Mouse (Mus musculus) embryonic stem cell, embryonic (primary cell): Measurements from ENCODE around the gene Armc2.
"Not testable (repeated sequence)": the region's sequence is repeated elsewhere in the genome, so short reads cannot be mapped to it uniquely, and the experiment has no call there.

Experiments used
- CTCF ChIA-PET, 4 experiments: fragments of 300-600 bp in 2 of 4; fragments of 350-600 bp in 2 of 4; sonication (Branson Sonifier 250); formaldehyde crosslinking; loops; one replicate each; lab custom pipeline; 2022; ENCODE audit warnings: inconsistent platforms in 2 of 4; lab: Charles Lee
- POLR2A ChIA-PET, 4 experiments: fragments of 300-600 bp in 2 of 4; fragments of 350-600 bp in 2 of 4; sonication (Branson Sonifier 250); formaldehyde crosslinking; loops; one replicate each; lab custom pipeline; 2022; ENCODE audit warnings: antibody characterized with exemption in 4 of 4, inconsistent platforms in 1 of 4; lab: Charles Lee

Gene Armc2

DNA sequence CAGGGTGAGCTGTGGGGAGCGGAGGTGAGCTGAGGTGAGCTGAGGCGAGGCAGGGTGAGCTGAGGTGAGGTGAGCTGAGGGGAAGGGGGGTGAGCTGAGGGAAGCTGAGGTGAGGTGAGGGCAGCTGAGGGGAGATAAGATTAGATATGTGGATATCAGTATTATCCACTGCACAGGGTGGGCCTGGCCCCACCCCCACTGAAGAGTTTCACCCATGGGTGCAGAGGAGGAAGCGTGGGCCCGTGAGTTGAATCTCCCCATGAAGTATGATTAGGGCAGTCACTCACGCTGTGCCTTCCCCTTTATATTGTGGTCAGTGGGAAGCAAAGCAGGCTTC lies 64.7 kb downstream of the Armc2 start:
- POLR2A ChIA-PET = interaction anchor here in 1 of 4 experiments (1.4 to 1.6 kb wide), 2 partner anchors 18 to 75 kb away, joined by 3 read pairs; no protein-coding TSS in a partner anchor
- CTCF ChIA-PET = no interaction called here

DNA sequence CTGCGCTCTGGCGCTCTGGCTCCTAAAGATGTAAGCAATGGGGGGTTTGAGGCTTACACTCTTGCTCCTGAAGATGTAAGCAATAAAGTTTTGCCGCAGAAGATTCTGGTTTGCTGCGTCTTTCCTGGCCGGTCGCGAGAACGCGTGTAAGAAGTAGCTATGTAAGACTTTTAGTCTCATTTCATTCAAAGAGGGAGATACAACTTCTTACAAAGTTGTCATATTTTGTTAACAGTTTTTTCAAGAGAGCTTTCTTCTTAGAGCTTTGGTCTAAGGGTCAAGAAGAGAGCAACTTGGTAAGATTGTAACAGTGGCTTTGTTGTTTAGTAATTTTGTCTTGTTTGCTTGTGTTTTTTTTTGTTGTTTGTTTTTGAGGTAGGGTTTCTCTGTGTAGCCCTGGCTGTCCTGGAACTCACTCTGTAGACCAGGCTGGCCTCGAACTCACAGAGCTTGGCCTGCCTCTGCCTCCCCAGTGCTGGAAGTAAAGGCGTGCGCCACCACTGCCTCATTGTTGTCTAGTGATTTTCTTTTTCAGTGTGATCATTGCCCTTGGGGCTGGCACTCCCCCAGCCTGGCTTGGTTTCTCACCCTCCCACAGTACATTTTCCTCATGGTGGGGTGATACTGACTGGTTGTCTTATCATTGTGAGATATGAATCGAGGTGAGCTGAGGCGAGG lies 65.3 kb downstream of the Armc2 start:
- POLR2A ChIA-PET = interaction anchor here in 2 of 4 experiments (0.8 to 1.6 kb wide), 2 partner anchors 74 to 114 kb away, joined by 3 read pairs; no protein-coding TSS in a partner anchor
- CTCF ChIA-PET = no interaction called here

DNA sequence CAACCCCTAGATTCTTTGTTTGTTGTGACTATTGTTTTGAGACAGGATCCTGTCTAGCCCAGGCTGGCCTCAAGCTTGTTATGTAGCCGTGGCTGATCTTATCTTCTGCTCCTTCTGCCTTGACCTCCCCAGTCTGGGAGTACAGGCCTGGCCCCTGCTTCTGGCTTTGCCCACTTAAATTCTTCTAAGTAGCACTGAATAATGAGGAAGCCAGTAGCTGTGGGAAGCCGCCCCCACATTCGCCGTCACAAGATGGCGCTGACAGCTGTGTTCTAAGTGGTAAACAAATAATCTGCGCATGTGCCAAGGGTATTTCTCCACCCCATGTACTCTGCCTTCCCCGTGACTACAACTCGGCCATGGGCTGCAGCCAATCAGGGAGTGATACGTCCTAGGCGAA lies 65.9 kb downstream of the Armc2 start:
- POLR2A ChIA-PET = interaction anchor here in 2 of 4 experiments (0.8 to 1.8 kb wide), 4 partner anchors 10 to 381 kb away, joined by 3 to 8 read pairs (median 3); no protein-coding TSS in a partner anchor
- CTCF ChIA-PET = not testable (repeated sequence)

DNA sequence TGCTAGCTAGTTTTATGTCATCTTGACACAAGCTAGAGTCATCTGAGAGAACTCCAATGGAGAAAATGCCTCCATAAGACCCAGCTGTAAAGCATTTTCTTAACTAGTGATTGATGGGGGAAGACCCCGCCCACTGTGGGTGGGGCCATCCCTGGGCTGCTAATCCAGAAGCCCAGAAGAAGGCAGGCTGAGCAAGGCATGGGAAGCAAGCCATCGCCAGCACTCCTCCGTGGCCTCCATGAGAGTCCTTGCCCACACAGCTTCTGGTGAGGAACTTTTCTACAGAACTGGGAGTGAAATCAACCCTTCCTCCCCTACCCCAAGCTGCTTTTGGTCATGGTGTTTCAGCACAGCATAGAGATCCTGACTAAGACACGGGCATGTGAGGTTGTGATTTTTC lies 79.2 kb downstream of the Armc2 start:
- ChIA-PET CTCF (interaction anchor here in 1 of 4 experiments (0.9 kb wide), 1 partner anchor 21 kb away, joined by 3 read pairs; no protein-coding TSS in a partner anchor), POLR2A (interaction anchor here in 2 of 4 experiments (0.6 to 1.2 kb wide), 3 partner anchors 12 to 227 kb away, joined by 3 to 5 read pairs (median 4); no protein-coding TSS in a partner anchor)

DNA sequence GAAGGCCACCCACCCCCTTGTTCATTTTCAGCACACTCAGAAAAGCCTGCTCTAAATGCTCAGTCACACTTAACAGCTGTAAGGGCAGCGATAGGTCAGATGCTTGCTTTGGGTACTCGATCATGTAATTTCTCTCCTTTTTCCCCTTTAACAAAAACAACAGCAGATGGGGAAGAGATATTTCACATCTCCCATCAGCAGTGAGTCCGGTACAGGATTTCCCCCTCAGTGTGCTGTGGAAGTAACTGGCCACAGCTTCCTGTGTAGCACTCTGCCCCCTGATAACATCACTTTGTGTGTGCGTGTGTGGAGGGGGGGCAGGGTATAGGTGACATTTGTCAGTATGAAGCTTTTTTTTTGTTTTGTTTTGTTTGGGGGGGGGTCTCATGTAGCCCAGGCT lies 81.1 kb downstream of the Armc2 start:
- ChIA-PET CTCF (interaction anchor here in 1 of 4 experiments (0.6 kb wide), 1 partner anchor 23 kb away, joined by 3 read pairs; no protein-coding TSS in a partner anchor), POLR2A (interaction anchor here in 1 of 4 experiments (0.7 kb wide), 1 partner anchor 865 kb away, joined by 3 read pairs; the partner anchor contains the start of gene Gpr6)

DNA sequence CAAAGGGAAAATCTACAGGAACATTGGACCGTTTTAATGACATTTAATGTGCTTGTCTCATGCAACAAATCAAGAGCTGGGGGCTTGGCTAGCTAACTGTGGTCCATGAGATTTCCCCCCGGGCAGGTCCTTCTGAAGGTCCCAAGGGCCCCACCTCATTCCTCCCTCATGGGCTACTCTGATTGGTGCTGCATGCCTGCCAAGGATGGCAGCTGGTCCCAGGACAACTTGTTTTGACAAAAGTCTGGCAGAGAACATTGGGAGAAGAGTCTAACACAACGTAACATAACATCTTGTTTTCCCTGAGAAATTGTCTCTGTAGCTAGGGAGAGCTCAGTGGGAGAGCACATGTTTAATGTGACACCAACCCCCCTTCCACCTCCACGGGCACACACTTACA lies 82.1 kb downstream of the Armc2 start:
- ChIA-PET CTCF (interaction anchor here in 1 of 4 experiments (0.6 kb wide), 1 partner anchor 95 kb away, joined by 8 read pairs; no protein-coding TSS in a partner anchor), POLR2A (interaction anchor here in 2 of 4 experiments (0.5 to 1.0 kb wide), 2 partner anchors 18 to 101 kb away, joined by 3 read pairs; no protein-coding TSS in a partner anchor)

DNA sequence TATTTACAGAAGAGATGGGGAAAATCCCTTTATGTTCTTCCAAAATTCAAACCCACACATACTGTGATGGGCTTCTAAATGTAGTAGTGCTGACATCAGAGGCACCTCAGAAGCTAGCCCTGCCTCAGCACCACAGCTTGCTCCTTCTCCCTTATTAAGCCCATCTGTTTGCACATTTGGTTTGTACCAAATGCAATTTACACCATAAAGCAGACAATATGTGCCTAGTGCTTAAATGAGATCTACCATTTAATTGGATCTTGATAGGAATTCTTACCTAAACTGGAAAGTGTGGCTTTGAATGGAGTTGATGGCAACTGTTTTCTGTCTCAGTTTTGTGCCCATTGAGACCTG lies 82.8 kb downstream of the Armc2 start:
- ChIA-PET POLR2A (interaction anchor here in 2 of 4 experiments (0.8 to 1.2 kb wide), 3 partner anchors 8 to 89 kb away, joined by 3 read pairs; no protein-coding TSS in a partner anchor), CTCF (interaction anchor here in 3 of 4 experiments (0.5 to 1.1 kb wide), 6 partner anchors 40 to 1506 kb away, joined by 3 to 8 read pairs (median 3); no protein-coding TSS in a partner anchor)

DNA sequence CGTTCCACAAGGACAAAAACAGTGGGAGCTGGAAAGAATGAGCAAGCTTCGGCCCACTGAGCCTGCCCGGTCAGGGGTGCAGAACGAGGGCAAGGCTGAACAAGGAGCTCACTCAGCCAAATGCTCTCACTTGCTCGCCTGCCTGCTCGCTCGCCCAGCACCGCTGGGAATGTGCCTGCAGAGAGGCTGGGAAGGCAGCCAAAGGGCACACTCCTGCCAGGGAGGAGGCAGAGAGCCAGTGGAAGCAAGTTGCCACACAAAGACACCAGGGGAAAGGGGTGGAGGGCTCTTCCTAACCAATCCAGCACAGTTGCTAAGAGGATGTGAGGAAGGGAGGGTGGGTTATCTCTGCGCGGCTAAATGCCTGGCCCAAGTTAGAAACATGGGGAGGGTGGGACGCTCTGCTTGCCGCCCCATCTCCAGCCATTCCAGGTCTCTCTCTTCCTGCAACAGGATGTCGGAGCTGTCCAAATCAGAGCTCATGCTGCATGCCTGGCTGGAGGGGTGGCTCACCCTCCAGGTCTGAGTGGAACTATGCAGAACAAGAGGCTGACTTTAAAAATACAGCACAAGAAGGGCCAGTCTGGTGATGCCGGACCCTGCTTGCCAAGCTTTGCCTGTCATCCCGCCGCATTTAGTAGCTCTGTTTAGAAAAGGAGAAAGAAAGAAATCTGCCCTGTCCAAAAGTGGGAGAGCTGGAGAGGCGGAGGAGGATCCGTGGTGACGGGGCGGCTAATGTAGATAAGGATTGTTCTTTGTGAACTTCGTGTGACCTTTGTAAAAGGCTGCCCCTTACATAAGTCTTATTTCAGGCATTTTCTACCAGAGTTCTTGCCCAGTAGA lies 83.4 kb downstream of the Armc2 start:
- ChIA-PET POLR2A (interaction anchor here in 2 of 4 experiments (0.6 to 1.2 kb wide), 5 partner anchors 9 to 153 kb away, joined by 3 to 4 read pairs (median 3); no protein-coding TSS in a partner anchor), CTCF (interaction anchor here (0.5 to 1.1 kb wide), 8 partner anchors 40 to 1507 kb away, joined by 3 to 4 read pairs (median 3); no protein-coding TSS in a partner anchor)

DNA sequence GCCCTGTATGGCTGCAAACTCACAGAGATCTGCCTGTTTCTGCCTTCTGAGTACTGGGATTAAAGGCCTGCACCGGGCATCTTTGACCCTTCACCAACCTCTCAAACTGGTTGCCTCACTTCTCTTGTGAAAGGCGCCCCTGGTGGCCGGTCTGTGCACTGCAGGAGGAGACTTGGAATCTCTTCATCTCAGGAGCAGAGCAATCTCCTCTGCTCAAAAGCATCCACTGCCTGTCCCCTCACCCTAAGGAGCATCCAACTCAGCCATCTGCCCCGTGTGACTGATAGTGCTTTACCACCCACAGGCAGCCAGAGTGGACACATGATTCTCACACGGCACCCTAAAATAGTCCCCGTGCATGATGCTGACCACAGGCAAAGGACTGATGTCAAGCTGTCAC lies 84.7 kb downstream of the Armc2 start:
- POLR2A ChIA-PET = interaction anchor here in 1 of 4 experiments (0.6 kb wide), 1 partner anchor 193 kb away, joined by 3 read pairs; no protein-coding TSS in a partner anchor
- CTCF ChIA-PET = interaction anchor here in 1 of 4 experiments (0.7 to 1.4 kb wide), 2 partner anchors 10 to 14 kb away, joined by 3 to 4 read pairs; no protein-coding TSS in a partner anchor

DNA sequence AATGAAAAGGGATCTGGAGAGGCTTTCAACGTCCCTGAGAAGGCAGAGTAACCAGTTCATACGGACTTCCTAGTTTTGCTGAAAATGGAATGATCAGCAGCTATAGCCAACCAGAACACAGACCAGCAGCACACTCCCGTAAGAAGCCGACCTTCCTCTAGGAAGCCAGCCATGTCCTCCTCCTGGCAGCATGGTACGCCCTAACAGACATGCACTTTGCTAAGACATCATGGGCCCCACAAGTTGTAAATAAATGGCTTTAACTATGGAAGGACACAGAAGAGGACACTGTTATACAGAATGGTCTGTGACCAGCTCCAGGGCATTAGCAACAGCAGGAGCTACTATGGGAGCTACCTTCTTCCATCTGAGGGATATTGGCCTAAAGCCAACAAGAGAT lies 85.3 kb downstream of the Armc2 start:
- CTCF ChIA-PET = interaction anchor here in 2 of 4 experiments (0.6 to 1.8 kb wide), 4 partner anchors 8 to 99 kb away, joined by 3 to 4 read pairs (median 3); no protein-coding TSS in a partner anchor
- POLR2A ChIA-PET = interaction anchor here in 1 of 4 experiments (0.6 kb wide), 1 partner anchor 193 kb away, joined by 3 read pairs; no protein-coding TSS in a partner anchor

DNA sequence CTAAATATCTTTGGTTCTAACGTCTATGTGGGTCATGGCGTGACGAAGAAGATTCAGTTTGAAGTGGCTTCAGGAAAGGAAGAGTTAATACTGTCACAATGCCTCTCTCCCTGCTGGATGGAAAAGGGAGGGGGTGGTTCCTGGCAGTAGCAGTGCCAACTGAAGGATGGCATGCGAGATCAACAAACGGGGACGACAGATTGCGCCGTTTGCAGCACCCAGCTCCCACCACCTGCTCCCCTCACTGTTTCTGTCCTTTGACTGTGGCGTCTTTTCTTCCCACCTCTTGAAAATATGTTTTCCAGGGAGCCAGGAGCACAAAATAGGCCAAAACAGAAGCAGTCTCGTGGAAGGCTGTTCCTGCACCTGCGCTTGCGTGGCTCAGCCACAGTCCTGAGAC lies 86.3 kb downstream of the Armc2 start:
- ChIA-PET CTCF (interaction anchor here in 3 of 4 experiments (0.6 to 1.8 kb wide), 4 partner anchors 11 to 539 kb away, joined by 3 to 4 read pairs (median 4); no protein-coding TSS in a partner anchor), POLR2A (interaction anchor here in 1 of 4 experiments (1.2 kb wide), 1 partner anchor 12 kb away, joined by 3 read pairs; no protein-coding TSS in a partner anchor)

DNA sequence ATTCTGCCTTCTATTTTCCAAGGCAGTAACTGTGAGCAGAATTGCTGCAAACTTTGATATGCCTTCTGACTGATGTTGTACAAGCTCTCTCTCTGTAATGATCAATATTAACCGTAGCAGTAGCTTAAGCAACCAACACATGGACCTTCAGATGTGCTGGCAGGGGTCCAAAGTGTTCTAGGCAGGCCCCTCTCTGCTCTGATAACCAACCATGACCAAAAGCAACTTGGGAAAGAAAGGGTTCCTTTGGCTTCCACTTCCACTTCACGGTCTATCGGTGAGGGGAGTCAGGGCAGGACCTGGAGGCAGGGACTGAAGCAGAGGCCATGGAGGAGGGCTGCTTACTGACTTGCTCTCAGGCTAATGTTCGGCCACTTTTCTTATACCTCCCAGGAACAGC lies 87.3 kb downstream of the Armc2 start:
- POLR2A ChIA-PET = interaction anchor here in 2 of 4 experiments (0.6 to 1.2 kb wide), 5 partner anchors 20 to 540 kb away, joined by 3 to 4 read pairs (median 3); no protein-coding TSS in a partner anchor

DNA sequence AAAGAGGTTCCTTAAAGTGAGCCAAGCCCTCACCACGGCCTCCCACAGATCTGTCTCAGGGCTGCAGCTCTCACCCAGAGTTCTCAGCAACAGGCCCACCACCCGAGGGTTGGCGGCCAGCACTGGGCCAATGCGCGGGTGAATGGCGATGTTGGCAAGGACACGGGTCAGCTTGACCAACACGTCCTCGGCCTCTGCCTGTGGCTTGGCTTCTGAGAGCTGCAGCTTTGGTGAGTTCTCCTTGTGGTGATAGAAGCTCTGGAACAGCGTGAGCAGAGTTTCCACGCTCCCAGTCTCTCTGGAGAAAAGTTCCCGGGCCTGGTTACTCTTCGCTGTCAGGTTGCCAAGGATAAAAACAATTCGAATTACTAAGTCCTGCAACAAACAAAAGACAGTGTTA lies 91.5 kb downstream of the Armc2 start:
- ChIA-PET POLR2A (interaction anchor here in 2 of 4 experiments (1.0 to 1.2 kb wide), 2 partner anchors 12 to 40 kb away, joined by 3 read pairs; no protein-coding TSS in a partner anchor), CTCF (interaction anchor here in 2 of 4 experiments (0.6 kb wide), 2 partner anchors 44 to 89 kb away, joined by 3 read pairs; no protein-coding TSS in a partner anchor)

More for the DNA sequence above, 87.3 kb downstream of the Armc2 start:
- CTCF ChIA-PET = interaction anchor here in 2 of 4 experiments (0.6 to 0.8 kb wide), 3 partner anchors 28 to 1750 kb away, joined by 3 to 5 read pairs (median 4); no protein-coding TSS in a partner anchor

DNA sequence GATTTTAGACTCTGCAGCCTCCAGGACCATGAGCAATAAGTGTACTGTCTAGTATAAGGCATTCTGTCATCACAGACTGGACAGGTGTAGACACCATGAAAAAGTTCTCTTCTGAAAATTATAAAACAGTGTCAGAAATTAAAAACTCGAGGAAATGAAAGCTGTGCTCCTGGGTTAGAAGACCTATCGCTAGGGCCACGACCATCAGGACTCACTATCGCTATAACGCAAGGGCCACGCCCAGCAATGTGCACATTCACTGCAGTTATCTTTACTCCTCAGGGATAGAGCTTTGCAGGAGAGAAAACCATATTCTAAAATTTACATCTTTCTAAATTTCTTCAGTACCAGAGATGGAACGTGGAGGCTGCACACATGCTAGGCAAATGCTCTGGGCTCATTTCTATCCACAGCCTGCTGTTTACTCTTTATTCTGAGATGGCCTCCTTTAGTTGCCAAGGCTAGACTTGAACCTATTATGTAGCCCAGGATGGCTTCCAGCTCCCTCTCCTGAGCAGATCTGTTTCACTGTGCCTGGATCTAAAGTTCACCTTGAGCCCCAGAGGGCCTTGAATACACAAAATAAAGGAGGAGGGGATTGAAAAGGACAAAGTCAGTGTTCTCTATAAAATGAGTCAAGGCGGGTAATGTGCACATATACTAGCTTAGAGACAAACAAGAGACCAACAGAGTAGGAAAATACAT lies 105.8 kb downstream of the Armc2 start:
- CTCF ChIA-PET = no interaction called here

DNA sequence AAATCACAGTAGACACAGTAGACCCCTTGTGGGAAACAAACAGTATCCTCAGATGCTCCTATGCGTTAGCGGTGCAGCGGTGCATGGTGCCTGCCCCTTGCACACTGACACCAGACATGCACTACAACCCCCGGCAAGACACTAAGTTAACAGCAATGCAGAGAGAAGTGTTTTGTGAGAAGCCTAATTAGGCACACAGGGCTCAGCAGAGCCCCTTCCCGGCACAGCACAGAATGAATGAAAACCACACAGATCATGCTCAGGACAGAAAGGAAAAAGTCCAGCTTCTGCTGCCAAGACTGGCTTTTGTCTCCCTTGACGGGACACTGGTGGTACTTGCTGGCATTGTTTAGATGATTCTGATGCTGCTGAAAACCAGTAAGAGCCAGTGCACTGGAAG lies 109.3 kb downstream of the Armc2 start:
- ChIA-PET CTCF (no interaction called here), POLR2A (interaction anchor here in 2 of 4 experiments (1.2 to 1.8 kb wide), 2 partner anchors 20 to 22 kb away, joined by 3 to 5 read pairs; no protein-coding TSS in a partner anchor)

More for the DNA sequence above, 105.8 kb downstream of the Armc2 start:
- POLR2A ChIA-PET = no interaction called here

DNA sequence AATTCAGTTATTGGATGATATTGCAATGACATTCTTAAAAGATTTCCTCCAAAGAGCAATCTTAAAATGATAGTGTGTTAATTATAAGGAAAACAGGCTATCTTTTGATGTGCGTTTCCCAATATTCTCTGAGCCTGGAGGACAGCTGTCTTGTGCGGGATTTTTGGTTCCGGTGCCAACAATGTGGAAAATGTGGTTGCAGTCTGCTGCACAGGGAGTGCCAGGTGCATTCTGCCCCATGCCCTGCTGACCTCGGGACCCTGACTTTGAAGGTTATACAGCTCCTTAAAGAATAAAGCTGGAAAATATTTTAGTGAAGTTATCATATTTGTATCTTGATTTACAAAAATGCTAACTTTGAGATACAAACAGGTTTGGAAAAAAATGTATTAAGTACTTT lies 110.3 kb downstream of the Armc2 start:
- ChIA-PET POLR2A (interaction anchor here in 2 of 4 experiments (0.8 to 1.2 kb wide), 3 partner anchors 19 to 50 kb away, joined by 3 read pairs; no protein-coding TSS in a partner anchor), CTCF (no interaction called here)

DNA sequence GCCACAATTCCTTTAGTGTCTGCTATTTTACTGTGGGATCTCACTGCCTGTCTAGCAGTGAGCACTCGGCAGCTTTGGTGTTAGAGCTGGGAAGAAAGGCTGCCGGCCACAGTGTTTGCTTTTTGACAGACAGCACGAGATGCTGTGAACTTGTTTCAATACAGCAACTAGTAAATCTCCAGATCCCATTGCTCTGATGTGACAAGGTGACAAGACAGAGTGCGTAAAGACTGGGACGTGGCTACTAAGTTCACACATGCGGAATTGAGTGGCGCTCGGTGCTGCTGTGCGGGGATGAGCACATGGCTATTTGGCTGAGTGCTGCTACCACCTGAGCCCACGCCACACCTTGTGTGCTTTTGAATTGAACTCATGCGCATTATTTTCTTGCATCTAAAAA lies 110.8 kb downstream of the Armc2 start:
- ChIA-PET CTCF (no interaction called here), POLR2A (interaction anchor here in 1 of 4 experiments (0.8 to 1.2 kb wide), 2 partner anchors 18 to 51 kb away, joined by 3 read pairs; no protein-coding TSS in a partner anchor)
